Mouse (Mus musculus) megakaryocyte, embryonic 14.5 days (primary cell): ENCODE measurements at regions not wholly inside any gene's neighbourhood (a gene's known extent, or its start where the extent isn't known, plus 50 kb on each side); places are given as distances from the start of the nearest gene placed in this dataset.

ENCODE experiments used
- FLI1 ChIP-seq: IDR thresholded peaks from 2 replicates; pipeline ENCODE4 v1.6.1; 2012; ENCODE audit warnings: low read length, inconsistent platforms, mixed read lengths
- GATA1 ChIP-seq: IDR thresholded peaks from 3 replicates; pipeline ENCODE4 v1.6.1; 2012; ENCODE audit warnings: mixed read lengths, low read length, inconsistent platforms, borderline replicate concordance

DNA sequence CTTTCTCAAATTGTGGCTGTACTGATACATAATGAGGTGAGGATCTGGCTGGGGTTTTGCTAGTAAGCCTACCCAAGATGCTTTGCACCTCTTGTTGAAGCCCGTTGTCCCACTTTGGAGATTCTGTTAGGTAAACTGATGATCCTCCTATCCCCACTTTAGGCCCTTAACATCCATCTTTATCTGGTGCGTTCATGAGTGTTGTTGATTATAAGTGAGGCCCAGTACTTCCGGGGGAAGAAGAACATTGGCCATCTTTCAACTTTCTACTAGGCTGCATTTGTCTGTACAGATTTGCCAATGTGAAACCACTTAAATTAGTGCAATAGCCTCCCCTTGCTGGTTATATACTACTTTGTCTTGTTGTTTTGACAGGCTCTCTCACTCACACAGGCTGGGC is 331.3 kb upstream of the Tmc3 start:
- TF ChIP-seq GATA1 (no peak), FLI1 (no peak)
